Mouse (Mus musculus): ENCODE data around the gene Zfand3. TPM values are rescaled to one million over a fixed set of nuclear protein-coding genes. Genes with fewer than 3 reads are reported as not detected.

Zfand3 gene
- polyA plus RNA-seq, 1 experiment, result 158 TPM

DNA sequence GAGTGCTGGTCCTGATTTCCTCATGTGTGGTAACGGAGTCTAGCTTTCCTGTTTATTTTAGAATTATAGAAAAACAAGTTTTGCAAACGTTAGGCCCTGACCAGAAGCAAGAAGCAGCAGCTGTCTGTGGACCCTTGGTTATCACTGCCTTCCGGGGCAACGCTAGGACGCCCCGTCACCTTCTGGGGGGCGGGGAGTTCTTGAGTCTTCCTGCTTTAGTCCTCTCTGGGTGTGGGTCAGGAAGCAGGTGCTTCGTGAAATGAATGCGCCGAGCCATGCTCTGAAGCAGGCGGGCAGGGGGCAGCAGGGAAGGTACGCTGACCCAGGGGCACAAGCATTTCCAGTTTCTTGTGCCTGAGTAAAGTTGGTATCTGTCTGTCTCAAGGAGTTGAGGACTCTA lies 129.1 kb downstream of the Zfand3 start:
- Histone ChIP-seq H3K4me3 (ENCODE audit: insufficient read depth, low read length) (no peak overlapping the region), H3K4me1 (ENCODE audit: control insufficient read depth, insufficient read depth, low read length) (no peaks in the 10 kb centered on the region), H3K27ac (ENCODE audit: insufficient read depth, low read length) (no peak overlapping the region)
- TF ChIP-seq CTCF (IDR thresholded peaks at IDR 0.05; ENCODE audit: borderline replicate concordance, insufficient read depth, low read length), result no peak
- TF ChIP-seq POLR2A (IDR thresholded peaks at IDR 0.05; ENCODE audit: low read depth, low read length), result no peak

DNA sequence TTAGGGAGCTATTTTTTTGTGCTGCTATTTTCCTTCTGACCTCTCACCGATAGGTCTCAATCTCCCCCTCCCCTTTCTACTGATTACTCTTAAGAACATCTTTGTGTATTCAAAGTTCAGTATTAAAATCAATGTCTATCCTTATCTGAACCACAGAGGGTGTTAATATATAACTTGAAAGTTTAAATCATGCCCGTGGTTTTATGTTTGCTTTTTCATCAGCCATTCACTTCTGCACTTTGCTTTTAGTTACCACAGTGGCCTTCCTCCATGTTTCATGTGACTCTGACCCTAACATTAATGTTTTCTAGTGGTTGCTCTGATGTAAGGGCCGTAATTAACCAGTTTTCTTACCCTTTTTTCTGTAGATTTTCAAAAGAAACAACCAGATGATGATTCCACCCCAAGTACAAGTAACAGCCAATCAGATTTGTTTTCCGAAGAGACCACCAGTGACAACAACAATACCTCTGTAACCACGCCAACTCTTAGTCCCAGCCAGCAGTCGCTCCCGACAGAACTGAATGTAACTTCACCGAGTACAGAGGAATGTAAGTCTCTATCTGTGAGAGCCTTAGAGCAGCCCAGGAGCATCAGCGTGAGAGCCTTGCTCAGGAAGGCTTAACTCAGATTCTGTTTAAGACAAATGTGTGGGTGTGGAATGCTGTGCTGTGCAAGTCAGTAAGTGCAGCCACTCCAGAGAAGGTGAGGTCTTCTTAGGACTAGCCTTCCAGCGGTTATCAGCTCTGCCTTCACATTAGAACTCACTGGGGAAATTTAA lies 130.6 kb downstream of the Zfand3 start:
- H3K4me1 ChIP-seq (ENCODE audit: control insufficient read depth, insufficient read depth, low read length), result no peaks in the 10 kb centered on the region
- TF ChIP-seq CTCF (IDR thresholded peaks at IDR 0.05; ENCODE audit: borderline replicate concordance, insufficient read depth, low read length) (no peak), POLR2A (IDR thresholded peaks at IDR 0.05; ENCODE audit: low read depth, low read length) (no peak)
- no peak overlapping the region for H3K4me3 ChIP-seq (ENCODE audit: insufficient read depth, low read length)
- H3K27ac ChIP-seq (ENCODE audit: insufficient read depth, low read length), result no peak overlapping the region

DNA sequence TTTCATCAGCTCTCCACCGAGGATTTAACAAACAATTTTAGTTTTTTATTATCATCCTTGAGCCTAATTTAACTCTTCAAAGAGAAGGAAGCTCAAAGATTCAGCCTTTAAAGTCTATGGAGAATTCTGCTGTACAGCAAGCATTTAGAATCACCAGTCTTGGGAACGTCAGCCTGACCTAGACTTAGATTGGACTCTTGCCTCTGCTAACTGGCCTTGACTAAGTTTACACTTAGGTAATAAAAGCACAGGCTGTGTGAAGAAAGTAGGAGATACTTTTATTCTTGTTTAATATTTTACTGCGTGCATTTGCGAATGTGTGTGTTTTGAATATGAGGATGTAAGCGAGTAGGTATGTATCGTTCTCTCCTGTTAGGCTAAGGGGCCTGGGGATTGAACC lies 131.4 kb downstream of the Zfand3 start:
- H3K4me1 ChIP-seq (ENCODE audit: control insufficient read depth, insufficient read depth, low read length), result no peaks in the 10 kb centered on the region
- no peak overlapping the region for H3K27ac ChIP-seq (ENCODE audit: insufficient read depth, low read length)
- TF ChIP-seq POLR2A (IDR thresholded peaks at IDR 0.05; ENCODE audit: low read depth, low read length) (no peak), CTCF (IDR thresholded peaks at IDR 0.05; ENCODE audit: borderline replicate concordance, insufficient read depth, low read length) (no peak)
- no peak overlapping the region for H3K4me3 ChIP-seq (ENCODE audit: insufficient read depth, low read length)

GRCm38 (mm10) chr17:30136684-30137083 lies 132.2 kb downstream of the Zfand3 start:
- Histone ChIP-seq H3K4me1 (ENCODE audit: control insufficient read depth, insufficient read depth, low read length) (no peaks in the 10 kb centered on the region), H3K27ac (ENCODE audit: insufficient read depth, low read length) (no peak overlapping the region)
- TF ChIP-seq POLR2A (IDR thresholded peaks at IDR 0.05; ENCODE audit: low read depth, low read length) (no peak), CTCF (IDR thresholded peaks at IDR 0.05; ENCODE audit: borderline replicate concordance, insufficient read depth, low read length) (no peak)

DNA sequence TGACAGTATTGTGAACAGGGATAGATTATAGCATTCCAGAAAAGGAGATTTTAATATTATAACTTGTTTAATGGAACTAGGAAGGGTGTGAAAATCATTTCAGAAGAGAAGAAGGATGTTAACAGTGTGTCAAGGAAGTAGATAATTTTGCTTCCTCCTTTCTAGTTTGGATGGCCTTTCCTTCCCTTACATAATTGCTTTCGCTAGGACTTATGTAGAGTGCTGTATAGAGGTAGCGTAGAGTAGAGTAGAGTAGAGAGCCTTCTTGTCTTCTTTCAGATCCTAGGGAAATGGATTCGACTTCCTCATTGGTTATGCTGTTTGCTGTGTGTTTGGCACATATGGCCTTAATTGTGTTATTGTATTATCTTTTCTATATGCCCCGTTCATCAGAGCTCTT lies 132.6 kb downstream of the Zfand3 start:
- Histone ChIP-seq H3K4me3 (ENCODE audit: insufficient read depth, low read length) (no peak overlapping the region), H3K4me1 (ENCODE audit: control insufficient read depth, insufficient read depth, low read length) (no peaks in the 10 kb centered on the region), H3K27ac (ENCODE audit: insufficient read depth, low read length) (no peak overlapping the region)
- TF ChIP-seq CTCF (IDR thresholded peaks at IDR 0.05; ENCODE audit: borderline replicate concordance, insufficient read depth, low read length) (no peak), POLR2A (IDR thresholded peaks at IDR 0.05; ENCODE audit: low read depth, low read length) (no peak)

More at GRCm38 (mm10) chr17:30136684-30137083, 132.2 kb downstream of the Zfand3 start:
- no peak overlapping the region for H3K4me3 ChIP-seq (ENCODE audit: insufficient read depth, low read length)

DNA sequence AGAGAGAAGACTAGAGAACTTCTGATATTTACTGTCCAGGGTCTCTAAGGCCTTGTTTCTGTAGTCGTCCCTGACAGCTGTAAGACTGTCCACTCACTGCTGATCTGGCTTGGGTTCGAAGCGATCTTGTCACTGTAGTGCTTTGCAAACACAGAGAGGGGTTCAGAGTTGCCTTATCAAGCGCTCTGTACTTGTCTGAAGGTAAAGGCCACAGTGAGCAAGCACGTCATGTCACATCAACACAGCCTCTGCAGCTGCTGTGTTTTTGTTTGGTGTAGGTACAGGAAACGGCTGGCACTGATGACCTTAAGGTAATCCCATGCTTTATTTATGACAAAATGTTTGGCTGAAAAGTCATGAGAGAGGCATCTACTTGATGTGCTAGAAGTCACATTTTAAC lies 139.6 kb downstream of the Zfand3 start:
- no peak overlapping the region for H3K27ac ChIP-seq (ENCODE audit: insufficient read depth, low read length)
- no peak overlapping the region for H3K4me3 ChIP-seq (ENCODE audit: insufficient read depth, low read length)
- H3K4me1 ChIP-seq (ENCODE audit: control insufficient read depth, insufficient read depth, low read length), result no peaks in the 10 kb centered on the region
- TF ChIP-seq POLR2A (IDR thresholded peaks at IDR 0.05; ENCODE audit: low read depth, low read length) (no peak), CTCF (IDR thresholded peaks at IDR 0.05; ENCODE audit: borderline replicate concordance, insufficient read depth, low read length) (no peak)

GRCm38 (mm10) chr17:30145596-30146149 lies 141.1 kb downstream of the Zfand3 start:
- no peak for TF ChIP-seq POLR2A (IDR thresholded peaks at IDR 0.05; ENCODE audit: low read depth, low read length)
- TF ChIP-seq CTCF (IDR thresholded peaks at IDR 0.05; ENCODE audit: borderline replicate concordance, insufficient read depth, low read length), result no peak
- no peak overlapping the region for H3K4me3 ChIP-seq (ENCODE audit: insufficient read depth, low read length)
- no peak overlapping the region for H3K27ac ChIP-seq (ENCODE audit: insufficient read depth, low read length)
- H3K4me1 ChIP-seq (ENCODE audit: control insufficient read depth, insufficient read depth, low read length), result no peaks in the 10 kb centered on the region

GRCm38 (mm10) chr17:30146555-30146954 lies 142.0 kb downstream of the Zfand3 start:
- TF ChIP-seq POLR2A (IDR thresholded peaks at IDR 0.05; ENCODE audit: low read depth, low read length) (no peak), CTCF (IDR thresholded peaks at IDR 0.05; ENCODE audit: borderline replicate concordance, insufficient read depth, low read length) (no peak)
- Histone ChIP-seq H3K4me3 (ENCODE audit: insufficient read depth, low read length) (no peak overlapping the region), H3K27ac (ENCODE audit: insufficient read depth, low read length) (no peak overlapping the region), H3K4me1 (ENCODE audit: control insufficient read depth, insufficient read depth, low read length) (no peaks in the 10 kb centered on the region)

GRCm38 (mm10) chr17:30147897-30148296 lies 143.4 kb downstream of the Zfand3 start:
- Histone ChIP-seq H3K4me3 (ENCODE audit: insufficient read depth, low read length) (no peak overlapping the region), H3K27ac (ENCODE audit: insufficient read depth, low read length) (no peak overlapping the region), H3K4me1 (ENCODE audit: control insufficient read depth, insufficient read depth, low read length) (0 out of 2 replicates have a peak, but pooled peaks cover 3% of the 10 kb centered on the region)
- TF ChIP-seq POLR2A (IDR thresholded peaks at IDR 0.05; ENCODE audit: low read depth, low read length) (no peak), CTCF (IDR thresholded peaks at IDR 0.05; ENCODE audit: borderline replicate concordance, insufficient read depth, low read length) (no peak)

DNA sequence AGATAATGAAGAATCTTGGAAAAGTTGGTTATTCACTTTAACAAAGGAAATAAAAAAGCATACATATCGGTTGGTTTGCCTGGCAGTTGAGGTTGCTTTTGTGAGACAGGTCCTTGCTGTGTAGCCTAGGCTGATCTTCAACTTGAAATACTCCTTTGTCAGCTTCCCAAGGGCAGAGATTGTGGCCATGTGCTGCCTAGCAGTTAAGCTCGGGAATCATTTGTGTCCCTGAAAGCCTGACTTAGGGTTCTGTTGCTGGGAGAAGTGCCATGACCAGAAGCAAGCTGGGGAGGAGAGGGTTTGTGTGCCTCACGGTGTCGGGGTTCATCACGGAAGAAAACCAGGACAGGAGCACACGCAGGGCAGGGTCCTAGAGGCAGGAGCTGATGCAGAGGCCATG lies 143.8 kb downstream of the Zfand3 start:
- H3K4me3 ChIP-seq (ENCODE audit: insufficient read depth, low read length), result no peak overlapping the region
- 0 out of 2 replicates have a peak, but pooled peaks cover 7% of the 10 kb centered on the region for H3K4me1 ChIP-seq (ENCODE audit: control insufficient read depth, insufficient read depth, low read length)
- H3K27ac ChIP-seq (ENCODE audit: insufficient read depth, low read length), result no peak overlapping the region
- TF ChIP-seq POLR2A (IDR thresholded peaks at IDR 0.05; ENCODE audit: low read depth, low read length), result no peak
- no peak for TF ChIP-seq CTCF (IDR thresholded peaks at IDR 0.05; ENCODE audit: borderline replicate concordance, insufficient read depth, low read length)
